Mouse (Mus musculus) layer of hippocampus, postnatal 36 days (tissue): ENCODE data around the gene Olfr1474. TPM values are rescaled to one million over a fixed set of nuclear protein-coding genes. Genes with fewer than 3 reads are reported as not detected.
"Not testable (repeated sequence)": the region's sequence is repeated elsewhere in the genome, so short reads cannot be mapped to it uniquely, and the experiment has no call there.

Experiments
- DNase-seq, 2 experiments: peaks; one replicate each; pipeline ENCODE4 v3.0.0; 2022
- total RNA-seq, 2 experiments: library from RNA; stranded (reverse); gene quantifications; 2 replicates each; pipeline ENCODE4 v1.2.3; 2021

Olfr1474 gene
- total RNA-seq, result not detected

DNA sequence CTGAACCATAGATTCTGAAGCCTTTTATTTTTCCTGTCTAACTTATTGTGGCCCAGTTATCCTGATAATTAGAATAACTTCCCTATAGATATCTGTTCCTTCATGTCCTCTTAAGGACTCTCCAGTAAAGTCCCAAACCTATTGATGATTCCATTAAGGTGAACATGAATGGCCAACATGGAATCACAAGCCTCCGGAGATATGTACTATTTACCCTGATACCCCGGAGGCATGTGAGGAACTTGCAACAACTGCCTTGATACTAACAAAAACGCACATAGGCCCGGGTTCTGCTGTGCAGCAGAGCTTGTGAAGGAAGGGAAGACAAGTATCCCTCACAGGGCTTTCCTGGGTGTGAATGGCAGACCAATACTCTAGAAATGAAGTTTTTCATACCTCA lies at the start of gene Olfr1474:
Olfr1474 (plus strand) TSS at position 301 of the 400 bp plus-strand sequence.
- DNase-seq, result not testable (repeated sequence)

DNA sequence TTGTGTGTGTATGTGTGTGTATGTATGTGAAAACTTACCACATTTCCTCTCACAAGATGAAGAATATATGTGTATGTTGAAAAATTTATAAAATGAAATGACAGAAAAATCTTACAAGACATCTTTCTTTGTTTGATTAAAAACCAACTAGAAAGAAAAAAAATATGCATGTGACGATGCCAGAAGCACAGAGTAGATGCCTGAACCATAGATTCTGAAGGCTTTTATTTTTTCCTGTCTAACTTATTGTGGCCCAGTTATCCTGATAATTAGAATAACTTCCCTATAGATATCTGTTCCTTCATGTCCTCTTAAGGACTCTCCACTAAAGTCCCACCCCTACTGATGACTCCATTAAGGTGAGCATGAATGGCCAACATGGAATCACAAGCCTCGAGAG lies 26.3 kb upstream of the Olfr1474 start, which contains the start of gene Olfr1471:
Olfr1471 (plus strand) TSS at position 301 of the 400 bp plus-strand sequence.
- not testable (repeated sequence) for DNase-seq

GRCm38 (mm10) chr19:13455986-13456385 lies 13.4 kb upstream of the Olfr1474 start, which contains the start of gene Olfr1472:
Olfr1472 (minus strand) TSS chr19:13456086.
- no peak for DNase-seq

DNA sequence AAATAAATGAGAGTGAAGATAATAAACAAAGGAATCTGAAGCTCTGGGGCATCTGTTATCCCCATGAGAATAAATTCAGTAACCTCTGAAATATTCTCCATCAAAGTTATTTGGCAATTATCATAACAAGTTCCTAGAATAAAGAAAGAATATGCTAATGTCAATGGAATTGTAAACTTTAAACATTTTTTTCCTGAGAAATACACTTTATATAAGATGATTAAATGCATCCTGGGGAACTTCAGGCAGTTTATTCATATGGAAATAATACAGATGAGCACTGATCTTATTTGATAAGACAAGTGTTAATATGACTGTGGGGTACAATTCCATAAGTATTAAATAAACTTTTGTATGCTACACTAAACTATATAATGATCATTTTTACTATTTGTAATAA lies 10.7 kb downstream of the Olfr1474 start, which contains the start of gene Olfr1475:
Olfr1475 (minus strand) TSS at position 101 of the 400 bp plus-strand sequence.
- DNase-seq, result no peak

DNA sequence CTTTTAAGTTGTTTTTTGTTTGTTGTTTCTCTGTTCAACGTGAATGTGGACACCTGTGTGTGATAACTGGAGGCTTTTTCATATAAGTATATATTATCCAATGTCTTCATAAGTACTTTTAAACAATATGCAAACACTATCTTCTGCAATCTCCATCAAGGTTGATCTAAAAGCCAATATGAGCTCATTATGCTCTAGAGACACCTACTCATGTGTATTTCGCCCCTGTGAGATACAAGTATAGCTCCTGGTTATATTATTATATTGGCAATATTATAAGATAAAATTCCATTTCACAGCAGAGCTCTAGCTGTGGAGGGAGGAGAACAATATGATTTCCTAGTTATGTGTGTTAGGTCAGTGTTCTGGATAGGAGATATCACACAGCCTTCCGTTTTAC lies 30.9 kb downstream of the Olfr1474 start, which contains the start of gene Olfr1477:
Olfr1477 (plus strand) TSS at position 301 of the 400 bp plus-strand sequence.
- no peak for DNase-seq

Other genes starting within 250 kb of the Olfr1474 start
- not detected for gene Olfr1463, start 238.2 kb upstream of the Olfr1474 start, total RNA-seq
- not detected for gene Olfr1465, start 154.0 kb upstream of the Olfr1474 start, total RNA-seq
- gene Olfr1466, start 130.7 kb upstream of the Olfr1474 start, total RNA-seq, result not detected
- gene Olfr1467, start 107.3 kb upstream of the Olfr1474 start, total RNA-seq, result not detected
- gene Olfr1469, start 61.7 kb upstream of the Olfr1474 start, total RNA-seq, result not detected
- not detected for gene Olfr1471, start 26.2 kb upstream of the Olfr1474 start, total RNA-seq
- gene Olfr1472, start 13.5 kb upstream of the Olfr1474 start, total RNA-seq, result not detected
- not detected for gene Olfr1475, start 10.6 kb downstream of the Olfr1474 start, total RNA-seq
- gene Olfr1477, start 31.0 kb downstream of the Olfr1474 start, total RNA-seq, result not detected
- gene Olfr1480, start 58.3 kb downstream of the Olfr1474 start, total RNA-seq, result not detected
- gene Olfr1484, start 113.9 kb downstream of the Olfr1474 start, total RNA-seq, result not detected
- not detected for gene Olfr1487, start 147.8 kb downstream of the Olfr1474 start, total RNA-seq
- not detected for gene Olfr1489, start 162.1 kb downstream of the Olfr1474 start, total RNA-seq
- gene Olfr1490, start 181.5 kb downstream of the Olfr1474 start, total RNA-seq, result not detected
- gene Olfr1491, start 227.7 kb downstream of the Olfr1474 start, total RNA-seq, result not detected